22 mouse cellular contexts compared by ENCODE assay signal in genomic region chr9:37390891-37391290, GRCm38 (mm10). TPM values are rescaled to one million over a fixed set of nuclear protein-coding genes. Genes with fewer than 3 reads are reported as not detected.
"Had no signal": no experiment of that assay in that cellular context is flagged by ENCODE, and none has a peak within 500 bp of the region (broad histone marks: within the 10 kb centered on the region; RNA-seq: fewer than 3 reads in every experiment).

No protein-coding gene starts in this region.

- H3K4me1 ChIP-seq: lung, embryonic 15.5 days; megakaryocyte, embryonic 14.5 days; midbrain, embryonic 12.5 days; neural tube, embryonic 13.5 days; neural tube, embryonic 15.5 days; stomach, embryonic 15.5 days had no signal

- H3K9ac ChIP-seq: liver, postnatal 0 days; lung, embryonic 15.5 days; midbrain, embryonic 12.5 days; neural tube, embryonic 13.5 days; neural tube, embryonic 15.5 days; stomach, embryonic 15.5 days had no signal

- H3K4me3 ChIP-seq: lung, embryonic 15.5 days; megakaryocyte, embryonic 14.5 days; midbrain, embryonic 12.5 days; myocyte; neural tube, embryonic 13.5 days; neural tube, embryonic 15.5 days; stomach, embryonic 15.5 days had no signal

- DNase-seq: liver, postnatal 0 days; lung, adult 2 months; lung, postnatal 14 days; lung, postnatal 36 days; midbrain, embryonic 14.5 days; retina, postnatal 1 day; right cerebral cortex, adult 18-20 months; thymus, adult 2 months; thymus, postnatal 25 days; thymus, postnatal 4 days had no signal

- H3K9me3 ChIP-seq: lung, embryonic 15.5 days; megakaryocyte, embryonic 14.5 days; midbrain, embryonic 12.5 days; neural tube, embryonic 13.5 days; neural tube, embryonic 15.5 days; stomach, embryonic 15.5 days had no signal

- H3K27ac ChIP-seq: lung, embryonic 15.5 days; macrophage; midbrain, embryonic 12.5 days; neural tube, embryonic 13.5 days; neural tube, embryonic 15.5 days; stomach, embryonic 15.5 days; stomach, postnatal 0 days had no signal

- H3K36me3 ChIP-seq: lung, embryonic 15.5 days; midbrain, embryonic 12.5 days; neural tube, embryonic 13.5 days; neural tube, embryonic 15.5 days; stomach, embryonic 15.5 days had no signal

RNA-seq across cellular contexts. Expression of gene Robo4, which starts 10.8 kb away (rescaled TPM):
- polyA plus RNA-seq: macrophage, myocyte had no signal

RNA-seq across cellular contexts. Expression of gene Hepacam, which starts 23.7 kb away (rescaled TPM):
- total RNA-seq: megakaryocyte progenitor cell, adult 5-6 weeks had no signal
- polyA plus RNA-seq: liver, postnatal 0 days; macrophage; myocyte; neural tube, embryonic 11.5 days; spleen, adult 2 months had no signal

RNA-seq across cellular contexts. Expression of gene Robo3, which starts 42.2 kb away (rescaled TPM):
- polyA plus RNA-seq: macrophage had no signal
